Mouse (Mus musculus) T-helper 2 cell (primary cell): ENCODE measurements around the gene Bptf.
"Not testable (repeated sequence)": the region's sequence is repeated elsewhere in the genome, so short reads cannot be mapped to it uniquely, and the experiment has no call there.

Source experiments
- in situ Hi-C: fragments of 300-600 bp; cut with MboI, MseI; formaldehyde crosslinking; loops from one replicate; pipeline ENCODE4 v1.15.1; 2025; ENCODE audit warnings: high pct_unique_total_duplicates

Gene Bptf

DNA sequence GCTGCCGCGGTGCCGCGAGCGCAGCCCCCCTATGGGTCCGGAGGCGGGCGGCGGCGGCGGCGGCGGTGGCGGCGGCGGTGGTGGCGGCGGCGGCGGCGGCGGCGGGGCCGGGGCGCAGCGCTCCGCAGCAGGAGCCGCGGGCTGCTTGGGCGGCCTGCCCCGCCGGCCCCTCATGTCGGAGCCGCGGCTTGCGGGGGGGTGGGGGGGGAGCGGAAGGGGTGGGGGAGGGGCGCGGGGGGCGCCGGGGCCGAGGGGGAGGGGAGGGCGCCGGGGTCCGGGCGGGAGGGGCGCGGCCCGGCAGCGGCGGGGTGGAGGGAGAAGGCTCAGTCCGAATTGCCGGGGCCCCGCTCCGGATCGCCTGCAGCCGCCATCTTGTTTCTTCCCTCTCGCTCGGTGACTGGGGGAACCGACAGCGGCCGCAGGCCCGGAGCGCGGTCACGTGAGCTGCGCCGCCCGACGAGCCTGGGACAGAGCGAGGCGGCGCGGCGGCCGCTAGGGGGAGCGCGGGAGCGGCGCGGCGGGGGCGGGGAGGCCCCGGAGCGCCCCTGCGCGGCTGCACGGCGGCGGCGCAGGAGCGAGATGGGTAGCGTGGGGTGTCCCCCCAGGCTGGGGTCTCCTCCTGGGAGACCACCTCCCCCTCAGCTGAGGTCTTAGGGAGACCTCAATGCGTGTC is at the start of gene Bptf:
Bptf (minus strand) TSS at position 379 of the 673 bp plus-strand sequence.
- in situ Hi-C loops: no loop called here

DNA sequence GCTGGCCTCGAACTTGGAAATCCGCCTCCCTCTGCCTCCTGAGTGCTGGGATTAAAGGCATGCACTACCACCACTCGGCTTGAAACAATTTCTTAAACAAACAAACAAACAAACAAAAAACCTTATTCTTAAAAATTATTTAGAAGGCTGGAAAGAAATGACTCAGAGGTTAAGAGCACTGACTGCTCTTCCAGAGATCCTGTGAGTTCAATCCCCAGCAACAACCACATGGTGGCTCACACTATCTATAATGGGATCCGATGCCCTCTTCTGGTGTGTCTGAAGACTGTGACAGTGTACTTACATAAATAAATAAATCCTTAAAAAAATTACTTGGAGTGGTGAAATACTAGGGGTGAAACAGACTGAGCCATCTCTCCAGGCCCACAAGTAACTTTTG is 29.3 kb upstream of the Bptf start:
- in situ Hi-C loops: no loop called here

DNA sequence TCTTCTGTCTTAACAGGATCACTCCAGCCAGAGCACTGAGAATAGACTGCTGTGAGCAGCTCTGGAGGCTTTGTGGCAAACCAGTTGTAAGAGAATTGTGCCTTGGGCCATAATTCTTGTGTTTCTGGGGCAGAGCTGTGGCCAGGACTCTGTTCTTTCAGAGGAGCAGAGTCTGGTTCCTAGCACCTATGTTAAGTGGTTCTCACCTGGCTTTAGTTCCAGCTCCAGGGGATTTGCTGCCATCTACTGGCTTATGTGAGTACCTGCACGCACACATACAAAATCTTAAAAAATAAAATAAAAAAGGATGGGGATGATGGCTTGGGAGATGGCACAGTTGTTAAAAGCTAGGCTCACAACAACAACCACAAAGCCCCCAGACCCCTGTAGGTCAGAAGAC is 27.1 kb upstream of the Bptf start:
- in situ Hi-C loops: no loop called here

DNA sequence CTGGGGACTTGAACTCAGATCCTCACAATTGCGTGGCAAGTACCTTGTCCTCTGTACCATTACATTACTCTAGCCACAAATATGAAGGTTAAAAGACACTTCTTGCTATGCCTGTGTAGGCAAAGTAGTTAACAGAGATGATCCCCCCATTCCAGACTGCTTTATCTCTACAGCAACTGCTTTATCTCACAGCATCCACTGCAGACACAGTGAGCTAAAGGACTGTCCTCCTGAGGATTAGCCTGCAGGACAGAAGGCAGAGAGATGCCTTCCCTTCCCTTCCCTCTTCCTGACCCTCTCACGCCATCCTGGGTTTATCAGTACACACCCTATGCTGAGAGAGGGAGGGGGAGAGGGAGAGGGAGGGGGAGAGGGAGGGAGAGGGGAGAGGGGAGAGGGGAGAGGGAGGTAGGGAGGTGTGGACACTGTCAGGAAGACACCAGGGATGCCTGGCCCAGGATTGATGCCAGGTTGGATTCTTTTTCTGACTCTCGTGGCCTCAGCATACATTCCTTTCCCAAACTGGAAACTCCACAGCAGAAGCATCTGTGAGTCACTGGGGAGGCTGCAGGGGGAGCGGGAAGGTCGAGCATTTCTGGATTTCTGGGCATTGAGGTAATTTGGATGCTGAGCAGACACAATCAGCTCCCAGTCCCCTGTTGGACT is 25.2 kb upstream of the Bptf start:
- in situ Hi-C loops: no loop called here

GRCm38 (mm10) chr11:107155292-107155691 is 23.4 kb upstream of the Bptf start:
- in situ Hi-C loops: no loop called here

GRCm38 (mm10) chr11:107154431-107154830 is 22.5 kb upstream of the Bptf start:
- in situ Hi-C loops: no loop called here

DNA sequence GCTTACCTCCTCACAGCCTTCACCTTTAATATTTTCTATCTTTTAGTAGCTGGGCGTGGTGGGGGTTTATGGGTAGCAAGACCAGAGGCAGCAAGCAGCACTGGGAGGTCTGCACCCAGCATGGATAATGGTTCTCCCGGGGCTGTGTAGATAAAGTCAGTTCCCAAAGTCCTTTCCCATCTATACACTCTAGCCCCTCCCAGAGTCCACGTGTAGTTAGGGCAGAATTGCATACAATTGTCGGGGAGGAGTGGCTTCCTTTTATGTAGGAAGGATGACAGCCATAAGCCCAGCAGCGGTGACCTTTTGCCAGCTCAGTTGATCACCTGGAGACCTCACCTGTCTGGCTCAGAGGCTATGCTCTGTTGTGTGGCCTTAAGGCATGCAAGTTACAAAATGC is 21.7 kb upstream of the Bptf start:
- in situ Hi-C loops: no loop called here

- in situ Hi-C loops: no loop called here
Measured at GRCm38 (mm10) chr11:107151809-107152208, 19.9 kb upstream of the Bptf start.

GRCm38 (mm10) chr11:107143956-107144355 is 12.0 kb upstream of the Bptf start:
- in situ Hi-C loops: not testable (repeated sequence)

DNA sequence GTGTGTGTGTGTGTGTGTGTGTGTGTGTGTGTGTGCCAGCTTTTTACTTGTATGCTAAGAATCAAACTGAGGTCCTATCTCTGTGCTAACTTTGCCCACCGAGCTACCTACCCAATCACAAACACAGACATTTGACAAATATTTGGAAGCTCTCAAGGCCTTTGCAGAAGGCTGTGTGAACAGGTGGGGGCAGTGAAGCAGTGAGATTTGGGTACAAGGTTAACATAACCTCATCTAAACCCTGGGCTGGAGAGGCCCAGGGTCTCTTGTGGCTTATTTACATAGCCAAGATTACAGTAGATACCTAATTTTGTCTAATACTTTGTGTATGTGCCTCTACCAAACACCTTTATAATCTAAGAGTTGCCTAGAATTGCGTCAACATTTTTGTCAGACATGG is 10.5 kb upstream of the Bptf start:
- in situ Hi-C loops: no loop called here

DNA sequence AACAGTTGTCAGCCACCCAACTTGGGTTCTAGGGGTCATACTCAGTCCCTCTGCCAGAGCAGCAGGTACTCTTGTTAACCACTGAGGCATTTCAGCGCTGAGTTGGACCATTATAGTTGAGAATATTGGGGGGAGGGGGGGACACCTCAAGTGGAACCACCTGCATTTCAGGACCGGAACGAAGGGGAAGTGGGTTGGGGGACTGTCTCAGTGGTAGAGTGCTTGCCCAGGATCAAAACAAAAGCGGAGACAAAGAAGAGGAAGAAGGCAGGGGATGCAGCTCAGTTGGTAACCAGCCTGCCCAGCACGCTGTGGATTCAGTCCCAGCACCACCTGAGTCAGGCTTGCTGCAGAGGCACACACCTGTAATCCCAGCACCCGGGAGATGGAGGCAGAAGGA is 8.8 kb upstream of the Bptf start:
- in situ Hi-C loops: no loop called here

DNA sequence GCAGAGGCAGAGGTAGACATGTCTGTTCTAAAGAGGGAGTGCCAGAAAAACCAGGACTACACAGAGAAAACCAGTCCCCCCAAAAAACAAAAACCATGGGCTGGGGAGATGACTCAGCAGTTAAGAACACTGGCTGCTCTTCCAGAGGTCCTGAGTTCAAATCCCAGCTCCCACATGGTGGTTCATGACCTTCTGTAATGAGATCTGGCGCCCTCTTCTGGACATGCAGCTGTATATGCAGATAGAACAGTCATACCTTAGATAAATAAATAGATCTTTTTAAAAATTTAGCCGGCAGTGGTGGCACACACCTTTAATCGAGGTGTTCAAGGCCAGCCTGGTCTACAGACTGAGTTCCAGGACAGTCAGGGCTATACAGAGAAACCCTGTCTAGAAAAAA is 6.7 kb upstream of the Bptf start:
- in situ Hi-C loops: no loop called here

DNA sequence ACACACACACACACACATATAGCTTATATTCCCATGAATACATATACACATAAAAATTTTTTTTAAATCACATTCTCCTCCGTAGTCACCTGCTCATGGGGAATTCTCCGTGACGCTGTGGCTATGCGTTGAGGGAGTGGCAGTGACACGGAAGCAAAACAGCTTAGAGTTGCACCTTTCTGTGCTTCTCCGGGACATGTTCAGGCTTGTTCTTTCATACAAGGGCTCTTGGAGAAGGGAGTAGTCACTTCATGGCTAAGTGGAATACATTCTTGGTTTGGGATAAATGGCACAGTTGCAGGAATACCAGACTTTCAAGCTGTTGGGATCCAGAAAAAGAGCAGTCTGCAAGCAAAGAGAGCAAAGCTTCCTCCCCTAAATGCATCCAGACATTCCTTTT is 5.7 kb upstream of the Bptf start:
- in situ Hi-C loops: no loop called here

GRCm38 (mm10) chr11:107136458-107136857 is 4.5 kb upstream of the Bptf start:
- in situ Hi-C loops: not testable (repeated sequence)

DNA sequence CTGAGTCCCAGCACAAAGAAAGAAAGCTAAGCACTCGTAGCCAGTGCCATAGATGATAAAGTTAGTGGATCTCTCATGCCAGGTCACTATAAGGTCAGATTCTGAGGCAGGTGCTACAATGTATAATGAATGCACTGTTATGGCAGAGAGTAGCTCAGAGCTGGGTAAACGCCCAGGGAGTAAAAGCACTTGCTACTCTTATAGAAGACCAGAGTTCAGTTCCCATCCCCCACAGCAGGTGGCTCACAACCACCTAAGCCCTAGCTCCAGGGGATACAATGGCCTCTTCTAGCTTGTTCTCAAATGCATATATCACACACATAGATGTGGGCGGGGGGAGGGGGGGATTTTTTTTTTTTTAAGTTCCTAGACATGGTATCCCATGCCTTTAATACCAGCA is 3.8 kb upstream of the Bptf start:
- in situ Hi-C loops: no loop called here

DNA sequence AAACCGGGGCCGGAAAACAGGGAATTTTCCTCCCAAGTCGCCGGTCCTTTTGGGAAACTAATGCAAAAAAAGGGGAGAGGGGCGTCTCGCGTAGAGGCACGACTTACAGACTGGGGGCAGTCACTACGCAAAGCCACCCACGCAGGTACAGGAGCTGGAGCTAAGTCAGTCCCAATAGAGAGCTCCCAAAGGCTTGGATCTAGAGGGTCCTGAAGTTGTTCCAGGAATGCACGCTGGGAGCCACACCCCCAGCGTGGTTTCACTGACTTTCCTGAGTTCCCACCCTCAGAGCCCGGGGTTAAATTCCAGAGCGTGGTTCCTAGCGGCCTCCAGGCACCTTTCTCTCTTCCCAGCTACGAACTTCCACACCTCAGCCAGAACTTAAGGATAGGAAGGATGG is 499 bp upstream of the Bptf start:
- in situ Hi-C loops: no loop called here

- in situ Hi-C loops: no loop called here
Measured at GRCm38 (mm10) chr11:107130879-107131748, 813 bp downstream of the Bptf start.

DNA sequence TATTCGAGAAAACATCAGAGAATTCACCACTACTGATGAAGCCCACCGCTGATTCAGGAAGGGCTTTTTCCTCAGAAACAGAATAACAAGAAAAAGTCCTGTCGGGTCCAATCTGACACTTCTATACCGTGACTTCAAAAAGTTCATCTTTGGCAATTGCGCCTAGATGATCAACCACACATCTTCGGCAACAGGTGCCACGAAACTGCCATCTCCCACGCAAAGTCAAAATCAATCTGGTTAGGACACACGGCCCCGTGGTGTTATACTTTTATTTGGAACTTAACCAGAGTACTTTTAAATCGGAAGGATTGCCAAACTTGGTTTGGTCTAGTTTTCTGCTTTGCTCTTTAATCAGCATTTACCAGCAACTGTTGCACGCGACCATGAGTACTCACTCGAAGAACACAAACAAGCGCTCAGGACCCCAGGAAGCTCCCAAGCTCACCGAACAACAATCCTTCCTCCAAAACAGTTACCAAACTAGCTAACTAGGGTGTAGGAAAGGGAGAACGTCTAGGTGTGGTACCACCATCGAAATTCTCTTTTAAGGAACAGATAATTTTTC is 1.6 kb downstream of the Bptf start:
- in situ Hi-C loops: no loop called here

DNA sequence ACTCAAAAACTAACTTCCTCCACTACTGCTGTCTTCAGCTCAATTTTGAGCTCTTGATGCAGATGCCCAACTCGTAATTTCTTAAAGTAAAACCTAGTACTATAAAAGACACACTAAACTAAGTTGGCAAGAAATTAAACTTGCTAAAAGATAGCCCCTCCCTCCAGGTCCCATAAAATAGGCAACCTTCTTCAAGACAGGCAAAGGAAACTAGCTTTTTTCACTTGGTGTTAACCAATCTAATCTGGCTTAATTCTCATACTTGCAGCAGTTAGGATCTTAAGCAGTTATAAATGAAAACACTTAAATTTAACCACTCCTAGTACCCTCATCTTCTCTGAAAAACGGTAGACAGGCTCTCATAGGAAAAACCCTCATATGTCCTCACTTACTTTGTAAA is 2.3 kb downstream of the Bptf start:
- in situ Hi-C loops: no loop called here

GRCm38 (mm10) chr11:107126716-107127115 is 5.2 kb downstream of the Bptf start:
- in situ Hi-C loops: not testable (repeated sequence)

DNA sequence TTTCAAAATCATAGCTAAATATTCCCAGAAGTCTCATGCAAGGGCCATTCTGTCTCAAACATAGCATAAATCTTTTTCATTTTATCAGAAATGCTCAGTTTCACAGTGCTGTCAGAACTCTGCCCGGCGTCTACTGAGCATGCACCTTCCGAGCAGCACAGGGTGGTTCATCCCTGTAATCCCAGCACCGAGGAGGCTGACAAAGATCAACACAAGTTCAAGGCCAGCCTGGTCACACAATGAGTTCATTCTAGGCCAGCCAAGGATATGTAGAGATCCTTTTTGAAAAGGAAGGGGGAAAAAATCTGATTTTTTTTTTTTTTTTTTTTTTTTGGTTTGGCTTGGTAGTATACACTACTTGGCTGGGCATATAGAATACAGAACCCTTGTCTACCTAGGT is 6.9 kb downstream of the Bptf start:
- in situ Hi-C loops: no loop called here

DNA sequence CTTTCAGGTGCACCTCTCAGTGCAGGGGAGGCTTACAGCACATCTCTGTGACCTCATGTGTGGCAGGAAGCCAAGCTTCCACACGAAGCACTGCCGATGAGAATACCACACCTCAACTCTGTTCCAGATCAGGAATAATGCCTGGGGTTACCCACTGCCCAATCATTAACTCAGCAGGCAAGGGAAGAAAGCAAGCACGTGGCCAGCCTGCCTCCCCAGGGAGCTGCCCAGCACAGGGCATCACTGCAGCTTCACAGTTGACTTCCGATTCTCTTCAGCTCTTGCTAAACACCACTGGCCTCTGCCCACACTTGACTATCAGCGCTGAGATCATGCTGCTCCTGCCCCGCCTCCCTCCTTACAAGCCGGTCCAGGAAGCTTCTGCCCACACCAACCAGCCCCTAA is 7.6 kb downstream of the Bptf start:
- in situ Hi-C loops: no loop called here
